Mouse (Mus musculus) cerebellum, postnatal 25 days (tissue): ENCODE data around the gene Cxcl16.

ENCODE experiments used
- DNase-seq, 2 experiments: peaks; one replicate each; pipeline ENCODE4 v3.0.0; 2021; ENCODE audit warnings: mixed read lengths in 2 of 2

Cxcl16 gene

DNA sequence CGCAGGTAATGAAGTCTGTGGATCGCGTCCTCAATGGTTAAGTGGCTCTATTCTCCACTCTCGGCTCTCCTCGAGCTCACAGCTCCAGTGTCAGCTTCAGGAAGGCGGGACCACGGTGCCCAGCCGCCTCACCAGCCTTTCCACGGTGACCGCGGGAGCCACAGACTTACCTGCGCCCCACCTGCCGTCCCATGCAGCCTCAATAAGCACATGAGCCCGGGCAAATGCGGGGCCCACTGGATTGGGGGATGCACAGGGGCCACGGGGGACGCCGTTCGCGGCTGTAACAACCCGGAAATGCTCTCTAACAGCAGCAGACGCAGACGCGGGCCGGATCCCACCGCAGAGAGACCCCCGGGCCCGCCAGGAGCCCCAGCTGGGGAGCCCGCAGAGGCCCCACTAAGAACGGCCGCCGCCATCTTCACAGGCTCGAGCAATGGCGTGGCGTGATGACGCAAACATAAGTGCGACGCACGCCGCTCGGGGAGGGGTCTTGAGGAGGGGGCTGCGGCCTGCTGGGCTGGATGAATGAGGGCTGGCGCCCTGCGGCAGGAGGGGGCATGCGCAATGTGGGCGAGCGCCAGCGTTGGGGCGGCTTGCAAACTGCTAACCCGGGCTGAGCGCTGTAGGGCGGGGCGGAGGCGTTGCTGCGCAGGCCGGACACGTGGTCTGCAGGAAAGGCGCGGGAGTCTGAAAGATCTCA lies 50.0 kb downstream of the Cxcl16 start, which contains the start of gene Pelp1:
Pelp1 (minus strand) TSS at position 438 of the 703 bp plus-strand sequence.
- peak; percentile 88 to 89 for DNase-seq
